Mouse (Mus musculus) gastrocnemius, adult 18-20 months (tissue): Measurements from ENCODE around the gene Gpr137b. TPM values are rescaled to one million over a fixed set of nuclear protein-coding genes. Genes with fewer than 3 reads are reported as not detected.
A peak's percentile ranks its signal among the peaks of the same experiment; 100 is the strongest.
"Not testable (repeated sequence)": the region's sequence is repeated elsewhere in the genome, so short reads cannot be mapped to it uniquely, and the experiment has no call there.

Source experiments
- DNase-seq: peaks from one replicate; pipeline ENCODE4 v3.0.0; 2021; ENCODE audit warnings: low spot score
- total RNA-seq, 2 experiments: library from RNA; stranded (reverse); gene quantifications; 2 replicates each; pipeline ENCODE4 v1.2.3; 2021

Gpr137b gene
- total RNA-seq, 2 experiments from 2014 or later = 2.0 to 4.6 TPM

- DNase-seq = not testable (repeated sequence)
Observed at GRCm38 (mm10) chr13:13366371-13366770, 27.4 kb downstream of the Gpr137b start.

DNA sequence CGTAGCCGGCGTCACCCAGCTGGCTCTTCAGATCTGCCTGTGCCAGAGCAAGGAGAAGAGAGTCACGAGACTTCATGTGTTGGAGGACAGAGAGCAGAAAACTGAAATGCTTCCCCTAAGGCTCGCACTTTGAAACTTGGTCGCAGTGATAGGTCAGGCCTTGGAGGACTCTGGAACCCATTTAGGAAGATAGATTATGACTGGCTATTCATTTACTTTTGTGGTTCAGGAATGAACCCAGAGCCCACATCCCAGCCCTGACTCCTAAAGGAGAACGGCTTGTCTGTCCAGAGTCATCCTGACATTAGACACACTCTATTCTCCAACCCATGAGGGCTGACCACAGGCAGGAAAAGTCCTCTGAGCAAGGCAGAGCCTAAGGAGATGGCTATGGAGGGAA lies 30.3 kb downstream of the Gpr137b start:
- not testable (repeated sequence) for DNase-seq

DNA sequence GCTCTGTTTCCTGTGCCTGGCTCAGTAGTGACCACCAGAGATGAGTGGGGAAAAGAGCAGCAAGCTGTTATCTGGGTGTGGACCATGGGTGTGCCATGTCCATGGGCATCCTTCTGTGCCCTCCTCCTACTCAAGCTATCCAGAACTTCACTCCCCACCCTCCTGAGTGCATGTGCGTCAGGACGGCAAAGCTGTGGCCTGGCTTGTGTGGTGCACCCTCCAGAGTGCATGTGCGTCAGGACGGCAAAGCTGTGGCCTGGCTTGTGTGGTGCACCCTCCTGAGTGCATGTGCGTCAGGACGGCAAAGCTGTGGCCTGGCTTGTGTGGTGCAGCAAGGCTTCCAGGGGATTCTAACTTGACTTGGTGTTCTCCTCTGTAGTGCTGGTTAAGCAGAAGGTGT lies 31.6 kb downstream of the Gpr137b start:
- DNase-seq = not testable (repeated sequence)

- DNase-seq = not testable (repeated sequence)
Observed at GRCm38 (mm10) chr13:13360045-13360444, 33.8 kb downstream of the Gpr137b start.

DNA sequence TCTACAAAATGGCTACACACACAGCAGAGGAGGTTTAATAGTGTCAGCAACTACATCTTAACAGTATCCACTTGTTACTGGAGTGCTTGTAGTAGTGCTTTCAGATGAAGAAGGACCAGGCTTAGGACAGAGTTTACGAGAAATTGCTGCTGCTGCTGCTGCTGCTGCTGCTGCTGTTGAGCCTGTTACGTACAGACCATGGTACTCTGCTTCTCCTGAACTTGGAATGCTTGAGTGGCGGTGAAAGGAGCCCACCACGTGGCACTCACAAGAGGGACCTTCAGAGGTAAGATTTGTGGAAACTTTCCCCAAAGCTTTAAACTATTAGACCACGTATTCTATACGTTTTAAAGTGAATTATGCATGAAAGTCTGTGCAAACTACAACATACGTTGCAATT lies 35.2 kb downstream of the Gpr137b start:
- DNase-seq = not testable (repeated sequence)

DNA sequence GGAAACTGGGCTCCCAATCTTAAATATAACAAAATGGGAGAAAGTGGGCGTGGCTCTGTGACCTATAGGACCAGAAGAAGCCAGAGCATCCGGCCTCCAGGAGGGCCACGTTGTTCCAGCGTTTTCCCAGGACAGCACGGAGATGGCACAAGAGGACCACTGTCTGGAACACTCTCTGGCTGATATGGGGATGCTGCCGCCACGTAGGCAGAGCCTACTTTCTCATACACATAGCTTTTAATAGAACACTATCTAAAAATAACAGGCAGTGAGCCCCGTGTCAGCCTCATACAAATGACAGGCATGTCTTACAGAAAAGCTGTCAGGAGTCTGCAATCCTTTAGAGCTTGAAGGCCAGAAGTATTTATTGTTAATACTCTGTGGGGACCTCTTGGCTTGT lies 35.7 kb downstream of the Gpr137b start:
- DNase-seq = not testable (repeated sequence)

GRCm38 (mm10) chr13:13352113-13352512 lies 41.7 kb downstream of the Gpr137b start:
- DNase-seq = not testable (repeated sequence)

DNA sequence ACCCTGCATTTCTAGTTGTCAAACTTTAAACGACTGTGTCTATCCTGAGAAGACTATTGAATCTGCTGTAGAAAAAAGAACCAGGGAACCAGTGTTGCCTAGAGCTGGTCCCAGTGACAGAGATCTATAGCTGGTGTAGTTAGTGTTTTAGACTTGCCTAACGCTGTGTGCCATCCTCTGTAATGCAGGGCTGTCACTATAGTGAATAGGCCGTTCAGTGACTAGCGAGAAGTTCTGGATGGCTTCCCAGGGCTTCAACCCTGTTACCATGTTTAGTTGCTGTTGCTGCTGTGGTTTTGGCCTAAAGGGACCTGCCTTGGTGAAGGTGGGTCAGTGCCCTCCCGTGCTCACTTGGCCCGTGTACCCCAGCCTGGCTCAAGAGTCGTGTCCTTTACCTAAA lies 43.1 kb downstream of the Gpr137b start:
- not testable (repeated sequence) for DNase-seq

DNA sequence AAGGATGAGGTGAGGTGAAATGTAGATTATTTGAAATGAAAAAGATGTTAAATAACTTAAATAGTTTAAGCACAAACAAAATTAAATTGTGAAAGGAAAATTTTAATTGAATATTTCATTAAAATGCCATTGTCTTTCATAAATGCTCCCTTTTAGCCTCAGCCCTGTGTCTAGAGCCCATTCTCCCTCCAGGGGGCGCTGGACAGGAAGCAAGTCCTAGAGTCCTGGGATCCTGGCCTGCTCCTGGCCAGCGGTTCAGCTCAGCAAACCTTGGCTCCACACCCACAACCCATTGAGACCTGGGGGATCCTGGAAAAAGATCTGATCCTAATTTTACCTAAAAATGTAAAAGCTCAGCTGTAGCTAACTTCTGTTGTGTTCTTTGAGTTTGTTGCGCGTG lies 44.5 kb downstream of the Gpr137b start:
- DNase-seq = peak; percentile 62

GRCm38 (mm10) chr13:13347634-13348412 lies 46.0 kb downstream of the Gpr137b start:
- not testable (repeated sequence) for DNase-seq

- DNase-seq = peak; percentile 21
Observed at GRCm38 (mm10) chr13:13337361-13337760, 56.5 kb downstream of the Gpr137b start.

DNA sequence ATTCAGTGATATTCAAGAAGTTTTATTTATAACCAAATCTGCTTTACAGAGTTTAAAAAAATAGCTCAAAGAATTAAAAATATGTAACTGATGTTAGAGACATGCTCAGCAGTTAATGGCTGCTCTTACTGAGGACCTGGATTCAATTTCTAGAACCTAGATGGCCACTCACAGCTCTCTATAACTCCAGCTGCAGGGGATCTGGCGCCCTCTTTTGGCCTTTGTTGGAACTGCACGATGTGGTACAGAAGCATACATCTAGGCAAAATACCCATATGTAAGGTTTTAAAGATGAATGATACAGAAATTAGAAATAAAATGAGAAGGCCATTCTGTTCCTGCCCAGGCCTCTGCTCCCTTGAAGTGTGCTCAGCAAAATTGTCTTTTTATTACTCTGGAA lies 64.9 kb downstream of the Gpr137b start:
- DNase-seq = peak; percentile 50

Other genes with a start within 250 kb of the Gpr137b start
- not detected for gene Prl2c5, start 211.3 kb downstream of the Gpr137b start, total RNA-seq
- 10 to 100 TPM; 30.1 to 33.5 TPM for gene Nid1, start 43.5 kb upstream of the Gpr137b start, total RNA-seq
- 1 to 10 TPM; 3.6 to 4.3 TPM for gene Lyst, start 196.4 kb upstream of the Gpr137b start, total RNA-seq